Mouse (Mus musculus): ENCODE results near the gene Vat1l. TPM values are rescaled to one million over a fixed set of nuclear protein-coding genes. Genes with fewer than 3 reads are reported as not detected.

The Vat1l gene
- polyA plus RNA-seq, 1 experiment from 2014 or later = 16.1 TPM

GRCm38 (mm10) chr8:114206421-114206983 lies 1.1 kb downstream of the Vat1l start:
- H3K27ac ChIP-seq (ENCODE audit: low read depth, low read length) = no peak overlapping the region
- peak; percentile 89 for DNase-seq (ENCODE audit: low spot score, missing footprints)
- ATAC-seq (ENCODE audit: low FRiP score) = no peak
- peak overlapping the region; percentile 93 for H3K4me2 ChIP-seq
- H3K4me3 ChIP-seq (ENCODE audit: low read depth, low read length) = peak overlapping the region; percentile 68
- H3K27me3 ChIP-seq (ENCODE audit: control insufficient read depth, insufficient read depth, low read length) = no peaks in the 10 kb centered on the region
- H3K4me1 ChIP-seq (ENCODE audit: control insufficient read depth, insufficient read depth, low read length) = peaks cover 18% of the 10 kb centered on the region; the same call in 1 of the 2 replicates
- peak overlapping the region; percentile 75 for H3K9ac ChIP-seq (ENCODE audit: low read length)
- no peaks in the 10 kb centered on the region; the same call in 1 of the 2 replicates for H3K36me3 ChIP-seq (ENCODE audit: control insufficient read depth, insufficient read depth, low read length)
- 3% methylated on average over 8 of the region's 8 CpGs for WGBS
- H3K9me3 ChIP-seq (ENCODE audit: control insufficient read depth, low read length) = peaks cover 2% of the 10 kb centered on the region; the same call in 1 of the 2 replicates

DNA sequence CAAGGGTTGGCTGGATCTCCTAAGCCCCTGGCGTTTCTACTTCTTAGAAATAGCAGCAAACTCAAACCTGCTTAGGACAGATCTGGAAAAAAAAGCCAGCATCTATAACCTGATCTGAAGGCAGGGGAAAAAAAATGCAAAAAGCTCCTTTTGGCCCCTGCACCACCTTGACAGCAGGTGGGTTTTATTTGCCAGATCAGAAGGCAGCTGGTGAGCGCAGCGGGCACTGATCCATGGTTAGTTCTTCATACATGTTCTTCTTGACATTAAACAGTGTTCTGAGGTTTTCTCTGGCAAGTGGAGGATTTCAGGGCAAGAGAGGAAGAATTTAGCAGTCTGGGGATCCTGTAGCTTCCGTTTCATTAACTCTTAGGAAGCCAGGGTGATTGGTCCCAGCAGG lies 1.6 kb downstream of the Vat1l start:
- Histone ChIP-seq H3K27me3 (ENCODE audit: control insufficient read depth, insufficient read depth, low read length) (no peaks in the 10 kb centered on the region), H3K4me3 (ENCODE audit: low read depth, low read length) (peak overlapping the region; percentile 68), H3K27ac (ENCODE audit: low read depth, low read length) (no peak overlapping the region), H3K4me2 (peak overlapping the region; percentile 93), H3K9ac (ENCODE audit: low read length) (peak overlapping the region; percentile 75), H3K9me3 (ENCODE audit: control insufficient read depth, low read length) (peaks cover 3% of the 10 kb centered on the region; the same call in 1 of the 2 replicates), H3K36me3 (ENCODE audit: control insufficient read depth, insufficient read depth, low read length) (no peaks in the 10 kb centered on the region; the same call in 1 of the 2 replicates), H3K4me1 (ENCODE audit: control insufficient read depth, insufficient read depth, low read length) (peaks cover 18% of the 10 kb centered on the region; the same call in 1 of the 2 replicates)
- ATAC-seq (ENCODE audit: low FRiP score) (no peak), DNase-seq (ENCODE audit: low spot score, missing footprints) (no peak)
- 65% methylated on average over 4 of the region's 4 CpGs for WGBS

DNA sequence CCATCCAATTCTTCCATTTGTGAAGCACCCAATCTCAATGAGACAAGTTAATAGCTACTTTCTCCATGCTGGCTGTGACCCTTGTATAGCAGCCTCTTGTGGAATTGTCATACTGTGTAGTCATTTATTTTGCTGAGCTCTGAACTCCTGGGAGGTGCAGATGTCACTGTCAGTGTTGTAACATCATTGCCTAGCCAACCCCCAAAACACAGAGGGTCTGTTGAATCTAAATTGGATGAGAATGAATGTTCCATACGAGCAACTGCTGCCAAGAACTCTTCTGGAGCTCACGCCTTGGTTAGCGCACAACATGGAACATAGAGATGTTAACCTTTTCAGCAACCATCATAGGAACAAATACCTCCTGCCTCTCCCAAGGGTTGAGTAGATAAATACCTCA lies 15.4 kb downstream of the Vat1l start:
- no peaks in the 10 kb centered on the region for H3K4me1 ChIP-seq (ENCODE audit: control insufficient read depth, insufficient read depth, low read length)
- no peaks in the 10 kb centered on the region for H3K36me3 ChIP-seq (ENCODE audit: control insufficient read depth, insufficient read depth, low read length)
- H3K27ac ChIP-seq (ENCODE audit: low read depth, low read length) = no peak overlapping the region
- no peaks in the 10 kb centered on the region for H3K9me3 ChIP-seq (ENCODE audit: control insufficient read depth, low read length)
- H3K4me3 ChIP-seq (ENCODE audit: low read depth, low read length) = no peak overlapping the region
- ATAC-seq (ENCODE audit: low FRiP score) = no peak
- no peak overlapping the region for H3K4me2 ChIP-seq
- DNase-seq (ENCODE audit: low spot score, missing footprints) = no peak
- 90% methylated on average over 3 of the region's 3 CpGs for WGBS
- no peak overlapping the region for H3K9ac ChIP-seq (ENCODE audit: low read length)
- no peaks in the 10 kb centered on the region for H3K27me3 ChIP-seq (ENCODE audit: control insufficient read depth, insufficient read depth, low read length)

DNA sequence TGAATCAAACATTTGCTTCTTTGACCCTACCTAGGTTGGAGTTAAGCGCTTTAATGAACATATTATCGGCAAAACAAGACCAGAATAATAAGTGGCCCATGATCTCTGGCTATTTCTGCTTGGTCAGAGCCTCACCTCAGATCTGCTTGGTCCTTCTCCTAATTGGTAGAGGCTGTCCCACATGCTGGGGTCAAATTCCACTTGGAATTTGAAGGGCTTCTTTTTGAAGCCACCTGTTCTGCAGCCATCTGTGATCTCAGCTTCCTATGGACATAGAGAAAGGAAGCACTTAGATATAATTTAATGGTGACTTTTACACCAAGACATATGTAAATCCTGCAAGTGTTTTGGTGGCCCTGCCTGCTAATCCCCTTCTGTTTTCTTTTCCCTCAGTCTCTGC lies 16.6 kb downstream of the Vat1l start:
- no peak overlapping the region for H3K9ac ChIP-seq (ENCODE audit: low read length)
- no peak overlapping the region for H3K4me3 ChIP-seq (ENCODE audit: low read depth, low read length)
- WGBS = 80% methylated on average over 2 of the region's 2 CpGs
- no peaks in the 10 kb centered on the region for H3K36me3 ChIP-seq (ENCODE audit: control insufficient read depth, insufficient read depth, low read length)
- H3K4me1 ChIP-seq (ENCODE audit: control insufficient read depth, insufficient read depth, low read length) = no peaks in the 10 kb centered on the region
- H3K27me3 ChIP-seq (ENCODE audit: control insufficient read depth, insufficient read depth, low read length) = no peaks in the 10 kb centered on the region
- H3K4me2 ChIP-seq = no peak overlapping the region
- ATAC-seq (ENCODE audit: low FRiP score) = no peak
- H3K9me3 ChIP-seq (ENCODE audit: control insufficient read depth, low read length) = no peaks in the 10 kb centered on the region
- H3K27ac ChIP-seq (ENCODE audit: low read depth, low read length) = no peak overlapping the region
- DNase-seq (ENCODE audit: low spot score, missing footprints) = no peak

DNA sequence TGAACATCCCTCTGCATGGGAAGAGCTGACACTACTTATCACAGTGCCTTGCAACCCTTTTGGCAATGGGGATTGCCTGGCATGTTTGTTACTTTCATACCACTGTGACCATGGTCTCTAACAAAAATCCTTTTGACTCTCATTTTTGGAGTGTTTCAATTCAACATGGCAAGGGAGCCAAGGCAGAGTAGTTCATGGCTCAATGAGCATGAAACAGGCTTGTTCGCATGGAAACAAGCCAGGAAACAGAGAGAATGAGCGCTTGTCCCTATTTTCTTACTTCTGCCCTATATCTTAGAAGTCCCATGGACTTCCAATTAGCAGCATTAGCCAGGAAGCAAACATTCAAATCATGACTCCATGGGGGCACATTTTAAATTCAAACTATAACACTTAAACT lies 18.6 kb downstream of the Vat1l start:
- DNase-seq (ENCODE audit: low spot score, missing footprints) (no peak), ATAC-seq (ENCODE audit: low FRiP score) (no peak)
- Histone ChIP-seq H3K4me3 (ENCODE audit: low read depth, low read length) (no peak overlapping the region), H3K4me2 (no peak overlapping the region), H3K9me3 (ENCODE audit: control insufficient read depth, low read length) (no peaks in the 10 kb centered on the region), H3K36me3 (ENCODE audit: control insufficient read depth, insufficient read depth, low read length) (no peaks in the 10 kb centered on the region), H3K4me1 (ENCODE audit: control insufficient read depth, insufficient read depth, low read length) (no peaks in the 10 kb centered on the region), H3K9ac (ENCODE audit: low read length) (no peak overlapping the region), H3K27ac (ENCODE audit: low read depth, low read length) (no peak overlapping the region), H3K27me3 (ENCODE audit: control insufficient read depth, insufficient read depth, low read length) (no peaks in the 10 kb centered on the region)
- WGBS = 90% methylated on average over 2 of the region's 2 CpGs

GRCm38 (mm10) chr8:114251321-114252065 lies 46.1 kb downstream of the Vat1l start:
- Histone ChIP-seq H3K4me1 (ENCODE audit: control insufficient read depth, insufficient read depth, low read length) (no peaks in the 10 kb centered on the region), H3K4me2 (no peak overlapping the region), H3K36me3 (ENCODE audit: control insufficient read depth, insufficient read depth, low read length) (no peaks in the 10 kb centered on the region), H3K9ac (ENCODE audit: low read length) (no peak overlapping the region), H3K27me3 (ENCODE audit: control insufficient read depth, insufficient read depth, low read length) (no peaks in the 10 kb centered on the region), H3K4me3 (ENCODE audit: low read depth, low read length) (no peak overlapping the region), H3K9me3 (ENCODE audit: control insufficient read depth, low read length) (no peaks in the 10 kb centered on the region), H3K27ac (ENCODE audit: low read depth, low read length) (no peak overlapping the region)
- no peak for DNase-seq (ENCODE audit: low spot score, missing footprints)
- ATAC-seq (ENCODE audit: low FRiP score) = no peak
- 77% methylated on average over 3 of the region's 3 CpGs for WGBS

DNA sequence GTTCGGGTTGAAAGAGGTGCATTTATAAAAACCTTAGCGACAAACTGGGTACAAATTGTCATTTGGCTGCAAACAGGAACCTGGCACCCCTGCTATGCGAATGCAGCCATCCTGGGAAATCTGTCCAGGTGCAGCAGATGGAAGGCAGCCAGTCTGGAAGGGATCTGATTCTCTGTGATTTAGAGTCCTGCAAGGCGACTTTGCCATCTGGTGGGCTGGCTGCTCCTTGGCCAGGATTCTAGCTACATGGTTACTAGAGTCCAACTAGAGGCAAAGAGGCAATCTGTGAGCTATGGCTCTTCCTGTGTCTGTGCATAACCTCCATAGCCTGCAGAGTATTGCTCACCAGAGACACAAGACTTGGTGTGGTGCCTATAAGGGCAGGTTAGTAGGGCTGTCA lies 53.3 kb downstream of the Vat1l start:
- Histone ChIP-seq H3K27ac (ENCODE audit: low read depth, low read length) (no peak overlapping the region), H3K4me2 (no peak overlapping the region), H3K9me3 (ENCODE audit: control insufficient read depth, low read length) (no peaks in the 10 kb centered on the region), H3K27me3 (ENCODE audit: control insufficient read depth, insufficient read depth, low read length) (no peaks in the 10 kb centered on the region), H3K36me3 (ENCODE audit: control insufficient read depth, insufficient read depth, low read length) (no peaks in the 10 kb centered on the region), H3K4me1 (ENCODE audit: control insufficient read depth, insufficient read depth, low read length) (no peaks in the 10 kb centered on the region), H3K9ac (ENCODE audit: low read length) (no peak overlapping the region), H3K4me3 (ENCODE audit: low read depth, low read length) (no peak overlapping the region)
- ATAC-seq (ENCODE audit: low FRiP score) (no peak), DNase-seq (ENCODE audit: low spot score, missing footprints) (no peak)
- WGBS = 79% methylated on average over 4 of the region's 4 CpGs

DNA sequence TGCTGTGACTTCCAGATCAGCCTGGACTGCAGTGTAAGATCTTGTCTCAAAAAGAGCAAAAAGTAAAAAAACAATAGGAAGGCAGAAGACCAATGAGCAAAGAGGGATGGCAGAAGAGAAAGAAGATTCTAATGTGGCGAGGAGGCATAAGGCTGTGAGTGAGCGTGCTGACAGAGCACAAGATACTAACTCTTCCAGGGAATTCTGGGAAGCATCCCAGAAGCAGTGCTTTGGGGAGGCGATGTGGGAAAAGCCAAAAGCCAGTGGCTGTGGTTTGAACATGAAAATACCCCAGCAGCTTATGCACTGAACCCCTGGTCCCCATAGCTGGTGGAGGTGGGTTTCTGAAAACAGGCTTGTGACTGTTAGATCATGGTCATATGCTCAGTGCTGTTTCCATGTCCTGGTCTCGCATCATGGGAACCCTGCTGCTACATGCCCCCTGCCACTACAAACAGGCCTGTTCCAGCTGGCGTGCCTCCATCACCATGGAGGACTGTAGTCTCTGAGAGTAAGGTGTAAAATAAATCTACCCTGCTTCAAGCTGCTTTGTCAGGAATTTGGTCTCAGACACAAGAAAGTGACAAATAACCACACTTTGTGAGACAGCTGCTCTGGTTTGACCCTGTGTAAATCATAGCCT lies 54.4 kb downstream of the Vat1l start:
- H3K27me3 ChIP-seq (ENCODE audit: control insufficient read depth, insufficient read depth, low read length) = no peaks in the 10 kb centered on the region
- no peaks in the 10 kb centered on the region for H3K36me3 ChIP-seq (ENCODE audit: control insufficient read depth, insufficient read depth, low read length)
- H3K9ac ChIP-seq (ENCODE audit: low read length) = no peak overlapping the region
- ATAC-seq (ENCODE audit: low FRiP score) = no peak
- no peak overlapping the region for H3K4me2 ChIP-seq
- H3K9me3 ChIP-seq (ENCODE audit: control insufficient read depth, low read length) = no peaks in the 10 kb centered on the region
- 86% methylated on average over 5 of the region's 5 CpGs for WGBS
- no peak for DNase-seq (ENCODE audit: low spot score, missing footprints)
- H3K4me3 ChIP-seq (ENCODE audit: low read depth, low read length) = no peak overlapping the region
- no peak overlapping the region for H3K27ac ChIP-seq (ENCODE audit: low read depth, low read length)
- no peaks in the 10 kb centered on the region for H3K4me1 ChIP-seq (ENCODE audit: control insufficient read depth, insufficient read depth, low read length)

DNA sequence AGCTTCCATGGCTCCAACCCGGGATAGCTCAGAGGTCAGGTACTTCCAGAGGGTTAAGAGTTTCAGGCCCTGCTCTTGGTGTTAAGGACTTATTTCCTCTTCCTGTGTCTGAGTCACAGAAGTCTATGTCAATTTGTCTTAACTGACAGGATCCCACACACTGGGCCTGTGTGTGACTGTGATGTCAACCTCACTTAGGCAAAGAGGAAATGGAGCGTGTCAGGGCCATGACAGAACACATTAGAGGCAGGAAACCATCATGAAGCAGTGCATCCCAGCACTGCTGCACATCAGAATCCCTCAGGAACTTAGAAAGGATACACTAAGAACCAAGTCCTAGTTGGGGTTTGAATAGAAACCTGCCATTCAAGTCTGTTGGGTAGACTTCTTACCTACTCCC lies 56.9 kb downstream of the Vat1l start:
- Histone ChIP-seq H3K27ac (ENCODE audit: low read depth, low read length) (no peak overlapping the region), H3K4me3 (ENCODE audit: low read depth, low read length) (no peak overlapping the region), H3K4me2 (no peak overlapping the region), H3K4me1 (ENCODE audit: control insufficient read depth, insufficient read depth, low read length) (peaks cover 2% of the 10 kb centered on the region; the same call in 1 of the 2 replicates), H3K27me3 (ENCODE audit: control insufficient read depth, insufficient read depth, low read length) (no peaks in the 10 kb centered on the region), H3K9ac (ENCODE audit: low read length) (no peak overlapping the region), H3K9me3 (ENCODE audit: control insufficient read depth, low read length) (no peaks in the 10 kb centered on the region), H3K36me3 (ENCODE audit: control insufficient read depth, insufficient read depth, low read length) (no peaks in the 10 kb centered on the region)
- ATAC-seq (ENCODE audit: low FRiP score) = no peak
- no peak for DNase-seq (ENCODE audit: low spot score, missing footprints)
- 76% methylated on average over 2 of the region's 2 CpGs for WGBS

Measured in midbrain, embryonic 11.5 days (tissue).